Mouse (Mus musculus): Measurements from ENCODE around the gene Man1a2. TPM values are rescaled to one million over a fixed set of nuclear protein-coding genes. Genes with fewer than 3 reads are reported as not detected.

Gene Man1a2
- 51.2 and 53.1 TPM in 2 replicates for polyA plus RNA-seq (2015; fragmentation: Nextera tagmentation; extraction: Ambion mirVana)

- Histone ChIP-seq H3K9ac (peak within 1 kb of the TSS; percentile 93), H3K36me3 (no peaks in the 10 kb centered on the region), H3K4me2 (peak within 1 kb of the TSS; percentile 77), H3K4me1 (replicated peaks) (peaks cover 20% of the 10 kb centered on the region), H3K27me3 (no peaks in the 10 kb centered on the region), H3K27ac (peak within 1 kb of the TSS; percentile 98), H3K9me3 (replicated peaks) (no peaks in the 10 kb centered on the region), H3K4me3 (peak within 1 kb of the TSS; percentile 98)
- WGBS = under 1% methylated on average over 68 of the region's 92 CpGs
- peak; percentile 90 for ATAC-seq (replicated peaks; ENCODE audit: insufficient number of reproducible peaks, insufficient read depth, low FRiP score, low read depth)
Observed at GRCm38 (mm10) chr3:100685087-100685762, at the start of gene Man1a2. Man1a2 (minus strand) TSS chr3:100685503.

DNA sequence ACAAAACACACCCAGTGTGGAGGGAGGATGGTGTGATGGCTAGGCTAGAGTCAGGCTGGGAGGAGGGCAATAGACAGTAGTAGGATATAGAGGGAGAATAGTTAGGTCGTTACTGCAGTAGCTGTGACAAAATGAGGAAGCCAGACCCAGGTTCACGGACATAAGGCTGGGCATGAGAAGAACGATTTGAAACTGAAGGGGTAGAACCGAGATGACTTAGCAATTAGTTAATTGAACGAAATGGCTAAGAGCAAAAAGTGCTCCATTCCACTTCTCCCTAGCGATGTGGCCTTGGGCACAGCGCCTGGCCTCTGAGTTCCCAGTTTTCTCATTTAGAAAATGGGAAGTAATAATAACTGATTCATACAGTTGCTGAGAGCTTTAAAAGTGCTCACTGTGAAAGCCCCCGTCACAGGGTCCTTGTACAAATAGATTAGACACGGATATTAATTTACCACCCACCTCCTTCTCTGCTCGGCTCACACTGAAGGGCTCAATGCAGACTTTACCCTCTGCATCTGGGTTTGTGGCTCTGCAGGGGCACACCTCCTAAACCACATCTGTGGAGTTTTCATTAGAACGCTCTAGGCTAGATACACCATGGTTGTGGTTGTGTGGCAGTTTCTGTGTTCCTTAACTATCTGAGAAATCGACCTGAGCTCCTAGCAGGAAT is 49.3 kb upstream of the Man1a2 start:
- Histone ChIP-seq H3K9ac (no peak overlapping the region), H3K4me2 (no peak overlapping the region), H3K4me3 (no peak overlapping the region), H3K27ac (no peak overlapping the region), H3K9me3 (replicated peaks) (no peaks in the 10 kb centered on the region), H3K36me3 (no peaks in the 10 kb centered on the region), H3K27me3 (no peaks in the 10 kb centered on the region), H3K4me1 (replicated peaks) (0 out of 2 replicates have a peak, but pooled peaks cover 3% of the 10 kb centered on the region)
- no peak for ATAC-seq (replicated peaks; ENCODE audit: insufficient number of reproducible peaks, insufficient read depth, low FRiP score, low read depth)
- WGBS = 75% methylated on average over 12 of the region's 12 CpGs

- Histone ChIP-seq H3K4me1 (replicated peaks) (no peaks in the 10 kb centered on the region), H3K36me3 (no peaks in the 10 kb centered on the region), H3K4me2 (no peak overlapping the region), H3K4me3 (no peak overlapping the region), H3K27ac (no peak overlapping the region), H3K9me3 (replicated peaks) (no peaks in the 10 kb centered on the region), H3K27me3 (no peaks in the 10 kb centered on the region), H3K9ac (no peak overlapping the region)
- ATAC-seq (replicated peaks; ENCODE audit: insufficient number of reproducible peaks, insufficient read depth, low FRiP score, low read depth) = no peak
- 88% methylated on average over 11 of the region's 11 CpGs for WGBS
Observed at GRCm38 (mm10) chr3:100731896-100732295, 46.6 kb upstream of the Man1a2 start.

- Histone ChIP-seq H3K4me3 (no peak overlapping the region), H3K4me1 (replicated peaks) (no peaks in the 10 kb centered on the region), H3K27me3 (no peaks in the 10 kb centered on the region), H3K36me3 (no peaks in the 10 kb centered on the region), H3K9ac (no peak overlapping the region), H3K9me3 (replicated peaks) (no peaks in the 10 kb centered on the region), H3K27ac (no peak overlapping the region), H3K4me2 (no peak overlapping the region)
- 87% methylated on average over 3 of the region's 3 CpGs for WGBS
- ATAC-seq (replicated peaks; ENCODE audit: insufficient number of reproducible peaks, insufficient read depth, low FRiP score, low read depth) = no peak
Observed at GRCm38 (mm10) chr3:100731347-100731746, 46.0 kb upstream of the Man1a2 start.

- Histone ChIP-seq H3K4me3 (no peak overlapping the region), H3K36me3 (no peaks in the 10 kb centered on the region), H3K27ac (no peak overlapping the region), H3K4me2 (no peak overlapping the region), H3K27me3 (no peaks in the 10 kb centered on the region), H3K9ac (no peak overlapping the region), H3K4me1 (replicated peaks) (no peaks in the 10 kb centered on the region), H3K9me3 (replicated peaks) (no peaks in the 10 kb centered on the region)
- WGBS = 75% methylated on average over 4 of the region's 4 CpGs
- ATAC-seq (replicated peaks; ENCODE audit: insufficient number of reproducible peaks, insufficient read depth, low FRiP score, low read depth) = no peak
Observed at GRCm38 (mm10) chr3:100728008-100728712, 42.9 kb upstream of the Man1a2 start.

DNA sequence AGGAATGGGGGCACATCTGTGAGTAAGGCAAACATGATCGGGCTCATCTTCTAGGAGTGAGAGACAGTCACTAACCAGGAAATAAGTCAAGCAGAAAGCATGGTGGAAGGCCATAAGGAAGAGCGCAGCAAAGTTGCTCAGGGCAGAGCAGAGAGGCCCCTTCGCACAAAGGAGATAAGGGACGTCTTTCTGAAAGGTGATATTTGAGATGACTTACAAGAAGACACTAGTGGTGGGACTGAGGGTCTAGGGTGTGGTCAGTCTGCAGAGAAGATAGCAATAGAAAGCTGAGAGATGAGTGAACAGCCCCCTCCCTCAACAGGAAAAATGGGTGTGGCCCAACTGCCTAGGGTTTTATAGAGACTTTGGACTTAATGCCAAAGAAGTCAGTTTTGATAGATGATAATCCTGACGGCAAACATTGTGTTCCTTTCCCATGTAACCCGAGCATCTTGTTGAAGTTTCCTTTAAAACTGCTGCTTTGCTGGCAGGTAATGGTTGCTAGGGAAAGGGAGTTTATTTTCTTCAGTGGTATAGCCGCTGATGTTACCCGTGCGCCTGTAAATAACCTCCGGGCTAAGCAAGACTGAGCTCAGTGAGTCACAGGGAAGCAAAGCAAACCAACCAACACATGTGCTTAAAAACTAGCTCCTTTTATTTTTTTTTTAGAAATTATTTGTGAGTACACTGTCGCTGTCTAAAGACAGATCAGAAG is 40.8 kb upstream of the Man1a2 start:
- H3K36me3 ChIP-seq = no peaks in the 10 kb centered on the region
- H3K27me3 ChIP-seq = no peaks in the 10 kb centered on the region
- H3K9ac ChIP-seq = no peak overlapping the region
- ATAC-seq (replicated peaks; ENCODE audit: insufficient number of reproducible peaks, insufficient read depth, low FRiP score, low read depth) = no peak
- H3K4me1 ChIP-seq (replicated peaks) = no peaks in the 10 kb centered on the region
- H3K9me3 ChIP-seq (replicated peaks) = no peaks in the 10 kb centered on the region
- no peak overlapping the region for H3K27ac ChIP-seq
- WGBS = 78% methylated on average over 11 of the region's 11 CpGs
- H3K4me3 ChIP-seq = no peak overlapping the region
- no peak overlapping the region for H3K4me2 ChIP-seq

GRCm38 (mm10) chr3:100720786-100721300 is 35.5 kb upstream of the Man1a2 start:
- Histone ChIP-seq H3K27me3 (no peaks in the 10 kb centered on the region), H3K4me3 (no peak overlapping the region), H3K27ac (no peak overlapping the region), H3K9ac (no peak overlapping the region), H3K9me3 (replicated peaks) (no peaks in the 10 kb centered on the region), H3K36me3 (no peaks in the 10 kb centered on the region), H3K4me2 (no peak overlapping the region), H3K4me1 (replicated peaks) (peaks cover 8% of the 10 kb centered on the region; the same call in 1 of the 2 replicates)
- no peak for ATAC-seq (replicated peaks; ENCODE audit: insufficient number of reproducible peaks, insufficient read depth, low FRiP score, low read depth)
- 96% methylated on average over 5 of the region's 5 CpGs for WGBS

DNA sequence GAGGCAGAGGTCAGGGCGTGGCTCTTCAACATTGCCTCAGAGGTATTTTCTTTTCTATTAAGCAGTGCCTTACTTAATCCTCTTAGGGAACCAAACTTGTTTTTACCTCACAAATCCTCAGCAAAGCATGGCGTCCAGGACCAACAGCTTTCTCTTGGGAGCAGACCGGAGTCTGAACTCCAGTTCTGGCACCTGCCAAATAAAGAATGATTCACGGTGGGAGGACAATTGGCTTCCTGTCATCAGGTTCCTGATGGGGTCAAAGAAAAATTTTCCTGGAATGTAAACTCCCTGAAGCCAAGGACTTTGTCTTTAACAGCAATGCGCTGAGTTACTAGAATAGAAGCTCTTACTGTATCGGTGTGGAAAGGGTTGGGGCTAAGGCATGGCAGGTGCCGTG is 30.9 kb upstream of the Man1a2 start:
- no peak overlapping the region for H3K4me2 ChIP-seq
- no peaks in the 10 kb centered on the region for H3K9me3 ChIP-seq (replicated peaks)
- peak overlapping the region; percentile 57; the same call in 1 of the 2 replicates for H3K27ac ChIP-seq
- 33% methylated on average over 7 of the region's 7 CpGs for WGBS
- no peak overlapping the region for H3K9ac ChIP-seq
- H3K27me3 ChIP-seq = no peaks in the 10 kb centered on the region
- ATAC-seq (replicated peaks; ENCODE audit: insufficient number of reproducible peaks, insufficient read depth, low FRiP score, low read depth) = no peak
- H3K4me3 ChIP-seq = no peak overlapping the region
- H3K4me1 ChIP-seq (replicated peaks) = peaks cover 32% of the 10 kb centered on the region
- H3K36me3 ChIP-seq = no peaks in the 10 kb centered on the region

GRCm38 (mm10) chr3:100715367-100715766 is 30.1 kb upstream of the Man1a2 start:
- H3K27ac ChIP-seq = peak overlapping the region; percentile 23; the same call in 1 of the 2 replicates
- H3K27me3 ChIP-seq = no peaks in the 10 kb centered on the region
- H3K4me1 ChIP-seq (replicated peaks) = peaks cover 32% of the 10 kb centered on the region
- no peaks in the 10 kb centered on the region for H3K9me3 ChIP-seq (replicated peaks)
- peak overlapping the region; percentile 41; the same call in 1 of the 2 replicates for H3K4me2 ChIP-seq
- no peak overlapping the region for H3K4me3 ChIP-seq
- no peaks in the 10 kb centered on the region for H3K36me3 ChIP-seq
- ATAC-seq (replicated peaks; ENCODE audit: insufficient number of reproducible peaks, insufficient read depth, low FRiP score, low read depth) = no peak
- H3K9ac ChIP-seq = no peak overlapping the region
- 33% methylated on average over 4 of the region's 4 CpGs for WGBS

- Histone ChIP-seq H3K36me3 (no peaks in the 10 kb centered on the region), H3K9ac (no peak overlapping the region), H3K27ac (peak overlapping the region; percentile 14; the same call in 1 of the 2 replicates), H3K4me2 (no peak overlapping the region), H3K4me3 (no peak overlapping the region), H3K4me1 (replicated peaks) (peaks cover 32% of the 10 kb centered on the region), H3K27me3 (no peaks in the 10 kb centered on the region), H3K9me3 (replicated peaks) (no peaks in the 10 kb centered on the region)
- WGBS = 57% methylated on average over 11 of the region's 11 CpGs
- ATAC-seq (replicated peaks; ENCODE audit: insufficient number of reproducible peaks, insufficient read depth, low FRiP score, low read depth) = no peak
Observed at GRCm38 (mm10) chr3:100713142-100714005, 28.1 kb upstream of the Man1a2 start.
